Mouse (Mus musculus): Measurements from ENCODE around the gene Cdh15. TPM values are rescaled to one million over a fixed set of nuclear protein-coding genes. Genes with fewer than 3 reads are reported as not detected.

Cdh15 gene
- polyA plus RNA-seq, 1 experiment = 0.37 TPM

GRCm38 (mm10) chr8:122912871-122913270 is 65.1 kb downstream of the Cdh15 start:
- Histone ChIP-seq H3K4me1 (ENCODE audit: control insufficient read depth, insufficient read depth, low read length) (peaks cover 11% of the 10 kb centered on the region), H3K4me3 (replicated peaks; ENCODE audit: extremely low read depth, low read depth, low read length) (no peak overlapping the region)
- 90% methylated on average over 4 of the region's 4 CpGs for WGBS
- DNase-seq = no peak
- TF ChIP-seq CTCF (IDR thresholded peaks at IDR 0.05; ENCODE audit: insufficient read depth, low read length) = no peak

DNA sequence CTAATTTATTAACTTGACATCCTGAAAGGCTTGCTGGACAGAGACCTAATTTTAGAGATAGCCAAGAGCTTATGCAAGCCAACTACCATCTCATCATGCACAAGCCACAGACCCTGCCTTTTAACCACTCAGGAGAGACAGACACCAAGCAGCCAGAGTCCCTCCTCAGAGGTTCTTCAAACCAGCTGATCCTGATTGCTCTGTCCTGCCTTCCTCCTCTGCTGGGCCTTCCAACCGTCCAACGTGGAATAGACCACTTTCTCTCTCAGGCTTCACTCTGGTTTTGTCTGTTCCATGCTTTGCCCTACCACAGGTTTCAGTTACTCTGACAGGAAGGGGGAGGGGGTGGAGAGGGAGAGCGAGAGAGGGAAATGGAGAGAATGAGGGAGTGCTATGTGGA is 69.0 kb downstream of the Cdh15 start:
- no peak overlapping the region for H3K4me3 ChIP-seq (replicated peaks; ENCODE audit: extremely low read depth, low read depth, low read length)
- 48% methylated on average over 3 of the region's 3 CpGs for WGBS
- TF ChIP-seq CTCF (IDR thresholded peaks at IDR 0.05; ENCODE audit: insufficient read depth, low read length) (no peak), POLR2A (IDR thresholded peaks at IDR 0.05; ENCODE audit: borderline replicate concordance, extremely low read depth, low read depth, low read length) (no peak)
- H3K4me1 ChIP-seq (ENCODE audit: control insufficient read depth, insufficient read depth, low read length) = peaks cover 21% of the 10 kb centered on the region
- DNase-seq = no peak

Other genes with a start within 250 kb of the Cdh15 start
- gene Galns, start 236.5 kb upstream of the Cdh15 start, polyA plus RNA-seq (2012; rRNA removed) = 13.8 and 14.9 TPM in 2 replicates
- gene Trappc2l, start 236.3 kb upstream of the Cdh15 start, polyA plus RNA-seq (2012; rRNA removed) = 122 and 162 TPM in 2 replicates
- gene Pabpn1l, start 225.2 kb upstream of the Cdh15 start, polyA plus RNA-seq (2012; rRNA removed) = not detected in 2 replicates
- 40.0 and 45.7 TPM in 2 replicates for gene Cbfa2t3, start 148.9 kb upstream of the Cdh15 start, polyA plus RNA-seq (2012; rRNA removed)
- 16.3 and 17.7 TPM in 2 replicates for gene Acsf3, start 72.5 kb upstream of the Cdh15 start, polyA plus RNA-seq (2012; rRNA removed)
- 48.7 and 67.5 TPM in 2 replicates for gene Ankrd11, start 194.3 kb downstream of the Cdh15 start, polyA plus RNA-seq (2012; rRNA removed)
- gene Spg7, start 215.0 kb downstream of the Cdh15 start, polyA plus RNA-seq (2012; rRNA removed) = 71.1 and 85.5 TPM in 2 replicates